Mouse (Mus musculus) lung, embryonic 16.5 days (tissue): ENCODE measurements around the gene Ccdc170. TPM values are rescaled to one million over a fixed set of nuclear protein-coding genes. Genes with fewer than 3 reads are reported as not detected.

Source experiments
- ATAC-seq: fragments of 200-750 bp; cut with Nextera tagmentation; 2 replicates; pipeline ENCODE4 v1.8.0; 2017; ENCODE audit warnings: low read depth, mild to moderate bottlenecking, moderate library complexity
- H3K27ac ChIP-seq: fragments of 300-500 bp; sonication (generic); 2 replicates; pipeline ENCODE4 v1.5.1; 2014; ENCODE audit warnings: mild to moderate bottlenecking, control low read depth, low read length
- H3K27me3 ChIP-seq: fragments of 300-500 bp; sonication (generic); 2 replicates; pipeline ENCODE4 v1.6.1; 2014; ENCODE audit warnings: low read depth, low read length, mixed read lengths; ENCODE audit not compliant: control insufficient read depth, insufficient read depth
- H3K36me3 ChIP-seq: fragments of 300-500 bp; sonication (generic); 2 replicates; pipeline ENCODE4 v1.6.1; 2014; ENCODE audit warnings: low read length; ENCODE audit not compliant: control insufficient read depth, insufficient read depth
- H3K4me1 ChIP-seq: fragments of 300-500 bp; sonication (generic); replicated peaks from 2 replicates; pipeline ENCODE4 v1.6.1; 2014; ENCODE audit warnings: low read length, mixed read lengths; ENCODE audit not compliant: control insufficient read depth, insufficient read depth
- H3K4me2 ChIP-seq: fragments of 300-500 bp; sonication (generic); 2 replicates; pipeline ENCODE4 v1.6.1; 2014; ENCODE audit warnings: low read depth, low read length, control low read depth
- H3K4me3 ChIP-seq: fragments of 300-500 bp; sonication (generic); 2 replicates; pipeline ENCODE4 v1.5.1; 2014; ENCODE audit warnings: mild to moderate bottlenecking, low read length, control low read depth
- H3K9ac ChIP-seq: fragments of 300-500 bp; sonication (generic); 2 replicates; pipeline ENCODE4 v1.6.1; 2014; ENCODE audit warnings: low read length, control low read depth
- H3K9me3 ChIP-seq: fragments of 300-500 bp; sonication (generic); 2 replicates; pipeline ENCODE4 v1.6.1; 2016; ENCODE audit warnings: low read length; ENCODE audit not compliant: control insufficient read depth
- WGBS: fragments of 180-500 bp; shearing (Covaris S2); extraction: QIAGEN DNeasy Blood & Tissue Kit; methylation state at CpG from one replicate; pipeline ENCODE4 v1.1.7; 2014; 5-methylcytosine and 5-hydroxymethylcytosine counted together
- polyA plus RNA-seq: library from polyadenylated mRNA; unstranded; fragments of >200 nt; fragmentation: Nextera tagmentation; extraction: Ambion mirVana; gene quantifications from 2 replicates; pipeline ENCODE4 v1.2.1, GENCODE M21; 2015

The Ccdc170 gene
- polyA plus RNA-seq, 1 experiment from 2014 or later: 0.43 TPM

DNA sequence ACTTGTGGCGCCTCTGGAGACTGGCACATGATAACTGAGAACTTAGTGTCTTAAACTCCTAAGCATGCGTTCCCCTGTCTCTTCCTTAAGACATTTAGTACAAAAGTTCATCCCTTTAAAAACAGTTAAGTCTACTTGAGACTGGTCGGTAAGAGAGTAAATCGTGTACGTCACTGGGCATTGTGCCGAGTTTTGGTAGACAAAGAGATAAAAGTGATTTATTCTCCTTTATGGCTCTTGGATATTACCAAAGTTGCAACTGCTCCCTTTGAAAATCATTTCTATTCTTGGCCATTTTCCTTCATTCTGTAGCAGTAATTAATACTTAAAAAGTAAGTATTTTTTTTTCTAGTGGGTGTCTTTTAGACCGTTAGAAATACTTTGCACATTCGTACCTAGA is 20.9 kb downstream of the Ccdc170 start:
- Histone ChIP-seq H3K27me3 (no peaks in the 10 kb centered on the region), H3K4me2 (no peak overlapping the region), H3K4me1 (no peaks in the 10 kb centered on the region), H3K9ac (no peak overlapping the region), H3K4me3 (no peak overlapping the region), H3K9me3 (no peaks in the 10 kb centered on the region), H3K36me3 (no peaks in the 10 kb centered on the region), H3K27ac (no peak overlapping the region)
- ATAC-seq: no peak
- WGBS: 65% methylated on average over 8 of the region's 8 CpGs

DNA sequence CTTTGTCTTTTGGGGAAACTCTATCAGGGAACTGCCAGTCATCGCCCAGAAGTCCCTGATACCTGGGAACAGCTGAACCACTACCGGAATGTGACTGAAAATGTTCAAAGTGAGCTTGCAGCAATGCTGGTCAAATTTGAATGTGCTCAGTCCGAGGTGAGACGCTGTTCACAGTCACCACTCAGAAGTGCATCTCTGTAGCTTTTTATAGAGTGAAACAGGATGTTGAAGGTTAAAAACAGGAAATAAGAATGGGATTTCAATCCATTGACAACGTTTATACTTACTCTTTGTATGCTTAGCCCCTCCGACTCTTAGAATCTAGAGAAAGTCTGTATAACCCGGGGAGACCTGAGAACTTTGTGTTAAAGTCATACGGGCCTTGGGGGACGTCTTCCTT is 30.4 kb downstream of the Ccdc170 start:
- Histone ChIP-seq H3K9ac (no peak overlapping the region), H3K4me3 (no peak overlapping the region), H3K4me2 (no peak overlapping the region), H3K9me3 (no peaks in the 10 kb centered on the region), H3K27me3 (no peaks in the 10 kb centered on the region), H3K27ac (no peak overlapping the region), H3K4me1 (no peaks in the 10 kb centered on the region), H3K36me3 (no peaks in the 10 kb centered on the region)
- no peak for ATAC-seq
- 73% methylated on average over 9 of the region's 9 CpGs for WGBS

DNA sequence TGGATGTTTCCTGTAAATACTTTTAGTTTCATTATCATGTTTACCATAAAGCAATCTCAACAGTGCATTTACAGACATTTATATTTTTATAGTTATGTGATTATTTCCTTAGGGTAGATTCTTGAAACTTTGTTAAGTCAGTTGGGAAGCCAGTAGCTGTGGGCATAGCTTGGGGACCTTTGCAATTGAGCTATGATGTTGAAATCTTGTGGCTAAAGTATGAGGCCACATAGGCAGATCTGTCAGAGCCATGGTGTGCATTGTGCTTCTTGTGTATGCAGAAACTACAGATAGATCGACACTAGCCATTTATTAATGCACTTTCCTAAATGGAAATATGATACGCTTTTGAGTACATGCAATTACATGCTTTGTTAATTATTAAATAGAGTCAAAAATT is 35.3 kb downstream of the Ccdc170 start:
- Histone ChIP-seq H3K4me1 (no peaks in the 10 kb centered on the region), H3K4me3 (no peak overlapping the region), H3K9me3 (peaks cover 4% of the 10 kb centered on the region; the same call in 1 of the 2 replicates), H3K27ac (no peak overlapping the region), H3K4me2 (no peak overlapping the region), H3K9ac (no peak overlapping the region), H3K27me3 (no peaks in the 10 kb centered on the region), H3K36me3 (no peaks in the 10 kb centered on the region)
- WGBS: 84% methylated on average over 2 of the region's 2 CpGs
- ATAC-seq: no peak

DNA sequence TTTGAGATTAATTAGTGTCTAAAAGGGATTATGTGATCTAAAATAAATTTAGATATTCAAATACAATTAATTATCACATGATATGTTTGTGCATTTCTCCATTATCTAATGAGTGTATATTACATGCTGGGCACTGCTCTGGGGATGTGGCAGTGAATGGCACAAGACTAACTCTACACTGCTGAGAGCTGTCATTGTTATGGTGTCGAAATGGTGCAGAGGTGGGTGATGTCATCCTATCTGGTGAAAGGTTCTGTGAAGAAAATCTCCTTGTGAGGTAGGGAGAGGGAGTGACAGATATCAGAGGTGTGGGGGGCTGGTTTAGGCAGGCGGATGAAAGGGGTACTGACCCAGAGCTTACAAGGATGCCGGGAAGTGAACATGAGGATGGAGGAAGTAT is 37.3 kb downstream of the Ccdc170 start:
- H3K27me3 ChIP-seq: no peaks in the 10 kb centered on the region
- H3K9ac ChIP-seq: no peak overlapping the region
- ATAC-seq: no peak
- peaks cover 4% of the 10 kb centered on the region; the same call in 1 of the 2 replicates for H3K9me3 ChIP-seq
- no peaks in the 10 kb centered on the region for H3K4me1 ChIP-seq
- no peaks in the 10 kb centered on the region for H3K36me3 ChIP-seq
- no peak overlapping the region for H3K4me2 ChIP-seq
- no peak overlapping the region for H3K4me3 ChIP-seq
- H3K27ac ChIP-seq: no peak overlapping the region
- WGBS: 72% methylated on average over 3 of the region's 3 CpGs

DNA sequence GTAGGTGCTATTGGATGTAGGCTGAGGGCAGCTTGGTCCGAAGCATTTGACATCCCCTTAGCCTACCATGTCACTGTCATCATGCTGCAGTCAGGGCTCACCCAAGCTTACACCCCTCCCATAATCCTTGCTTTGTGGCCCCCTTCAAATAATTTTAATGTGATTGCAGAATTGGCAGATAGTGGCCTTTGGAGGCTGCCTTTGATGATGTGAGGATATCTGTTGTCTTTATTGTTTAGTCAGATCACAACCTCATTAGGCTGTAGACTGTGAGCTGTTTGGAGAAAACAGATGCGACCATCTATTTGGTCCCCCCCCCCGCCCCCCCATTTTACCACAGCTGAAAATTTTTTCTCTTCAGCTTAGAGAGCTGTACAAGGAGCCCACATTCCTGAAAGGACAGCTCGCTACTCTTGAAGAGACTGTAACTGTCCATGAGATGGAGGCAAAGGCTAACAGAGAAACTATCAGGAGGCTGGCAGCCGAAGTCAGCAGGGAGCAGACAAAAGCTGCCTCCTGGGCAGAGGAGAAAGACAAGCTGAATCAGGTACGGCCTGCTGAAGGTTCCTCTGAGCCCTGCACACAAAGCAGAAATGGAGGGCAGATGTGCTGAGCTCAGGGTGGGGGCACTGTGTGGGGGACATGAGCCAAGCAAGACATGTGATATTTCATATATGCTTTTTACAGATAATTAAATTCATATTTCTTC is 38.2 kb downstream of the Ccdc170 start:
- Histone ChIP-seq H3K27ac (no peak overlapping the region), H3K36me3 (no peaks in the 10 kb centered on the region), H3K4me2 (no peak overlapping the region), H3K4me3 (no peak overlapping the region), H3K4me1 (no peaks in the 10 kb centered on the region), H3K9me3 (peaks cover 4% of the 10 kb centered on the region; the same call in 1 of the 2 replicates), H3K27me3 (no peaks in the 10 kb centered on the region), H3K9ac (no peak overlapping the region)
- no peak for ATAC-seq
- 52% methylated on average over 6 of the region's 6 CpGs for WGBS

DNA sequence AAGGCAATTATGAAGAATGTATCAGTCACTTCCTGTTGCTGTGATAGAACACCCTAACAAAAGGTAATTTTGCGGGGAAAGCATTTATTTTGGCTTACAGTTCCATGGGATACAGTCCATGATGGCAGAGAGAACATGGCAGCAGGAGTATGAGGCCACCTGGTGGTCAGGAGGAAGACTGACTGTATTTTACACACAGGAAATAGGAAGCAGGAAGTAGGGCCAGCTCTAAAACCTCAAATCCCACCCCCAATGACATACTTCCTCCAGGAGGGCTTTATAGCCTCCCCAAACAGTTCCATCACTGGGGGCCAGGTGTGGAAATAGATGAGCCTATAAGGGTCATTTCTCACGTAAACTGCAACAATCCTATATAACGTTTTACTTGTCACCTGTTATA is 39.8 kb downstream of the Ccdc170 start:
- no peaks in the 10 kb centered on the region for H3K27me3 ChIP-seq
- no peak for ATAC-seq
- no peak overlapping the region for H3K27ac ChIP-seq
- no peaks in the 10 kb centered on the region for H3K36me3 ChIP-seq
- no peaks in the 10 kb centered on the region for H3K4me1 ChIP-seq
- no peak overlapping the region for H3K9ac ChIP-seq
- no peak overlapping the region for H3K4me2 ChIP-seq
- H3K9me3 ChIP-seq: peaks cover 4% of the 10 kb centered on the region; the same call in 1 of the 2 replicates
- 84% methylated on average over 3 of the region's 3 CpGs for WGBS
- no peak overlapping the region for H3K4me3 ChIP-seq

DNA sequence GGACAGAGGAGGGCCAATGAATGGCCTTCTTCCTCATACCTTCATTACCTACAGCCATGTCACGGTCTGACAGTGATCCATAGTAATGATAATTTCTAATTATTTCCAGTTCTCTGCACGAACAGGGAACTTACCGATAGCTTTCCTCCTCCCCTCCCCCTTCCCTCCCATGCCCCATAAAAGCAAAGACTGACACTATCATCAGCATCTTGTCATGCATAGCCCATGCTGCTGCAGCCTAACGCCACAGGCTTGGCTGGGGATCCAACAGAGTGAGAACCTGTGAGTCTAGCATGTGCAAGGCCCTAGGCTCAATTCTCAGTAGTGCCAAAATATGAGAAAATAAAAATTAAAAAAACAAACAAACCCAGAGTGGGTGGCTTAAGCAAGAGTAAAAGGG is 40.8 kb downstream of the Ccdc170 start:
- Histone ChIP-seq H3K27ac (no peak overlapping the region), H3K4me3 (no peak overlapping the region), H3K27me3 (no peaks in the 10 kb centered on the region), H3K4me2 (no peak overlapping the region), H3K9me3 (peaks cover 4% of the 10 kb centered on the region; the same call in 1 of the 2 replicates), H3K4me1 (no peaks in the 10 kb centered on the region), H3K9ac (no peak overlapping the region), H3K36me3 (no peaks in the 10 kb centered on the region)
- ATAC-seq: no peak
- WGBS: 71% methylated on average over 4 of the region's 4 CpGs

DNA sequence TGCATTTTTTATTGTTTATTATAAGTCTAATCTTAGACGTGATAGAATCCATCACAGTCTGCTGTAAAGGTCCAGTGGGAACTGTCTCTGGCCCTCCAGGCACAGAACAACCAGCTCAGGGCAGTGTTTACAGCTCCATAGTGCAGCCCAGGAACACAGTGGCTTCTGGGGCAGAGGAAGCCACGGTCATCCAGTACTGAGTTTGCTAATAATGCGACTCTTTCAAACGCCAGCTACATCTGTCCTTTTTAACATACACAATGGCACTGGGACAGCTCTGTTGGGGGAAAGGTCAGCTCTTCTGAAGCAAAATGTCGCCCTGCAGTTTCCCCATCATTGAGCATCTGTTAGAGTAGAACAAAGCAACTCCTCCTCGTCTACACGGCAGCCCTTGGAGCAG is 45.7 kb downstream of the Ccdc170 start:
- no peak overlapping the region for H3K4me3 ChIP-seq
- no peak overlapping the region for H3K9ac ChIP-seq
- WGBS: 47% methylated on average over 7 of the region's 7 CpGs
- no peak overlapping the region for H3K4me2 ChIP-seq
- no peaks in the 10 kb centered on the region for H3K27me3 ChIP-seq
- H3K27ac ChIP-seq: no peak overlapping the region
- no peaks in the 10 kb centered on the region for H3K36me3 ChIP-seq
- no peaks in the 10 kb centered on the region for H3K4me1 ChIP-seq
- no peaks in the 10 kb centered on the region for H3K9me3 ChIP-seq
- ATAC-seq: no peak

DNA sequence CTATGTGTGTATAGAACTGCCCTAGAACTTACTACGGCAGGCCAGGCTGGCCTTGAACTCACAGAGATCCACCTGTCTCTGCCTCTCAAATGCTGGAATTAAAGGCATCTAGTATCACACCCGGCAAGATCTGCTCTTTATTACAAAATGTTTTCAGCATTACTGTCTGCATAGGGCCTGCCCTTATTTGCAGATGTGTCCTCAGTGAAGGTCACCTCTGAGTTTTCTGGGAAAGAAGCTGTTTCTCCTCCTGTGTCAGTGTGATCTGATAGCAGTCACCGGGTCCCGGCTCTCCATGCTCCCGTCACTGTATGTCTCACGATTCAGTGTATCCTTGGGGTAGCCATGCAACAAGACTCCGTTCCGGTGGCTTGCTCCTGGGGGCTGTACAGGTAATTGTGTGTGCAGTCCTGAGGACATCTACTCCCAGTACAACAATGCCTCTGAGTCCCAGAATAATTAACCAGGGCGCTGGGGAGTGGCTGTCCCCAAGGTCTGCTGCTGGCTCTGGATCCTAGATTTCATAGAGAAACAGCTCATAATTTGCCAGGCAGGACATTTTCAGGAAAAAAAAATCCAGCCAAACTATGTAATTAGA is 48.4 kb downstream of the Ccdc170 start:
- Histone ChIP-seq H3K4me1 (no peaks in the 10 kb centered on the region), H3K27ac (no peak overlapping the region), H3K4me3 (no peak overlapping the region), H3K36me3 (no peaks in the 10 kb centered on the region), H3K4me2 (no peak overlapping the region), H3K9ac (no peak overlapping the region), H3K27me3 (no peaks in the 10 kb centered on the region), H3K9me3 (no peaks in the 10 kb centered on the region)
- 81% methylated on average over 9 of the region's 9 CpGs for WGBS
- no peak for ATAC-seq
